Mouse (Mus musculus) G1E (cell line): ENCODE measurements around the gene Mrgprf. TPM values are rescaled to one million over a fixed set of nuclear protein-coding genes. Genes with fewer than 3 reads are reported as not detected.

Experiments
- ATAC-seq: 2 replicates; pipeline ENCODE4 v1.8.0; 2016; ENCODE audit warnings: mild to moderate bottlenecking; ENCODE audit not compliant: insufficient number of reproducible peaks, poor library complexity, low FRiP score, severe bottlenecking; ENCODE audit errors: extremely low read depth
- DNase-seq: peaks from one replicate; pipeline ENCODE4 v3.0.0; 2012; ENCODE audit warnings: low spot score
- H3K27me3 ChIP-seq: 2 replicates; pipeline ENCODE4 v1.6.1; 2012; ENCODE audit warnings: mild to moderate bottlenecking, low read length, inconsistent platforms; ENCODE audit not compliant: insufficient read depth
- H3K36me3 ChIP-seq: replicated peaks from 2 replicates; pipeline ENCODE3; 2012; ENCODE audit warnings: mild to moderate bottlenecking, inconsistent platforms
- H3K4me1 ChIP-seq: 2 replicates; pipeline ENCODE4 v1.6.1; 2012; ENCODE audit warnings: low read depth, low read length, inconsistent platforms, mixed read lengths; ENCODE audit not compliant: insufficient read depth
- H3K4me3 ChIP-seq: 2 replicates; pipeline ENCODE4 v1.5.1; 2012; ENCODE audit warnings: low read depth, mild to moderate bottlenecking, inconsistent platforms, low read length, moderate library complexity, mixed read lengths
- H3K9me3 ChIP-seq: replicated peaks from 2 replicates; pipeline ENCODE4 v1.6.1; 2012; ENCODE audit warnings: inconsistent platforms
- CTCF ChIP-seq: IDR thresholded peaks from 2 replicates; pipeline ENCODE4 v1.5.1; 2012; ENCODE audit warnings: low read depth, low read length, inconsistent platforms, mixed read lengths
- GATA1 ChIP-seq: IDR thresholded peaks from 2 replicates; pipeline ENCODE4 v1.6.1; 2012; ENCODE audit warnings: borderline replicate concordance, low read length, inconsistent platforms, mixed read lengths
- GATA2 ChIP-seq: IDR thresholded peaks from 2 replicates; pipeline ENCODE4 v1.6.1; 2012; ENCODE audit warnings: low read depth, low read length, inconsistent platforms, borderline replicate concordance
- POLR2AphosphoS5 ChIP-seq: IDR thresholded peaks from 2 replicates; pipeline ENCODE4 v1.6.1; 2012; ENCODE audit warnings: low read depth, low read length, inconsistent platforms; ENCODE audit not compliant: insufficient replicate concordance
- TAL1 ChIP-seq: conservative IDR thresholded peaks from 2 replicates; pipeline ENCODE4 v1.6.1; 2012; ENCODE audit warnings: low read depth, low read length, inconsistent platforms, mixed read lengths
- polyA plus RNA-seq: library from polyadenylated mRNA; stranded (reverse); fragments of >175 nt; gene quantifications from 2 replicates; pipeline ENCODE4 v1.2.3, GENCODE M21; 2012
- total RNA-seq, 2 experiments: library from RNA; stranded (forward) in 1 of 2; stranded (reverse) in 1 of 2; fragments of 200-1000 nt in 1 of 2; fragments of >200 nt in 1 of 2; fragmentation: Nextera tagmentation in 1 of 2; gene quantifications; 2 replicates each; pipeline ENCODE4 v1.2.3; 2014 to 2017

Mrgprf gene
- total and polyA plus RNA-seq, 3 experiments: 0.11 TPM; not detected in 2

DNA sequence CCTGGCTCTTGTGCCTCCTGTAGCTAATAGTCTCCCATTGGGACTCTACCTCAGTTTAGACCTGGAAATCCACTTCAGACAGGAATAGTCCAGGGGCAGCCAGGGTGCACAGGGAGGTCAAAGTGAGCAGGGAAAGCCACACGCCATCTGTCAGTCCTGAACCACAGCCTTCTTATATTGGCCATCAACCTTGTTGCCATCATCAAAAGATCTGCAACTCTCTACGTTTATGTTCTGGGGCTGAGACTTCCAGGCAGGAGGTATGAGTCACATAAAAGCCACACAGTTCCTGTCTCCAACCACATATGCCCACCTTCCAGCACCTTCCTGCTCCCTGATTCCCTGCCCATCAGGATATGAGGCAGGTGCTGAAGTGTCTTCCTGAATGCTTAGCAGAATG is 37.3 kb downstream of the Mrgprf start:
- ATAC-seq: no peak
- DNase-seq: no peak
- no peaks in the 10 kb centered on the region for H3K9me3 ChIP-seq
- no peaks in the 10 kb centered on the region for H3K4me1 ChIP-seq
- H3K36me3 ChIP-seq: no peaks in the 10 kb centered on the region
- H3K27me3 ChIP-seq: peaks cover 5% of the 10 kb centered on the region; the same call in 1 of the 2 replicates
- no peak overlapping the region for H3K4me3 ChIP-seq
- no peak for TF ChIP-seq TAL1
- no peak for TF ChIP-seq GATA2
- TF ChIP-seq CTCF: no peak
- no peak for TF ChIP-seq POLR2AphosphoS5

DNA sequence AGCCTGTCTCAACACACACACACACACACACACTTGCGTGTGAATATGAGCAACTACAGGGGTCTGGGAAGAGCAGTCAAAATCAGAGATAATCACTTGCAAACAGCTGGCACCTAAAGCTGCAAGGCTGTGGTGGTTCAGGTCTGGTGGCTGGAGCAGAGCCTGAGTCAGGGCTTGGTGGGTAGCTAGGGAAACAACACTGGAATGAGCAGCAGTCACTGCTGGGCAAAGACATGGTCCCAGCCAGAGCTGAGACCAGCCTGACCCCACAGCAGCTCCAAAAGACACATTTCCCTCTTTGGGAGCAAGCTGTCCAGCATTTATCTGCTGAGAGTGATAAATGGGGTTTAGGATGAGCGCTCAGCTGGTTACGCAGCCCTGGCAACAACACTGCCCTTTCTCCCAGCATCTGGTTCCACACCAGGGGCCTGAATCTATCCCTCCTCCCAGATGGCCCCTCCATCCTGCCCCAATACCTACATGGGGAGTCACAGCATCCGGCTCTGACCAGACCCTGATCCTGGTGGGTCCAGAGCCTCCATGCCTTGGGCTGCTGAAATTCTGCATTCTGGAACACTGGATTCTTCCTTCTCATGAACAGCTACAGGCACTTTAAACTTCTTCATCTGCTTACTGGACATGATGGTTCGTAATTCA is 39.7 kb downstream of the Mrgprf start:
- H3K36me3 ChIP-seq: no peaks in the 10 kb centered on the region
- no peak for TF ChIP-seq TAL1
- TF ChIP-seq POLR2AphosphoS5: no peak
- TF ChIP-seq CTCF: no peak
- TF ChIP-seq GATA2: no peak
- TF ChIP-seq GATA1: no peak
- H3K27me3 ChIP-seq: no peaks in the 10 kb centered on the region
- ATAC-seq (no peak), DNase-seq (no peak)
- H3K4me1 ChIP-seq: no peaks in the 10 kb centered on the region
- H3K4me3 ChIP-seq: no peak overlapping the region
- no peaks in the 10 kb centered on the region for H3K9me3 ChIP-seq

Other genes starting within 250 kb of the Mrgprf start
- gene 1810010D01Rik, start 92.7 kb upstream of the Mrgprf start, total RNA-seq (2014; fragmentation: Nextera tagmentation): not detected in 2 replicates
- not detected in 2 replicates for gene 1810010D01Rik, start 92.7 kb upstream of the Mrgprf start, total RNA-seq (2017)
- gene 1810010D01Rik, start 92.7 kb upstream of the Mrgprf start, polyA plus RNA-seq: not detected in 2 replicates
- 2.6 and 6.9 TPM in 2 replicates for gene Tpcn2, start 16.8 kb upstream of the Mrgprf start, total RNA-seq (2014; fragmentation: Nextera tagmentation)
- gene Tpcn2, start 16.8 kb upstream of the Mrgprf start, total RNA-seq (2017): 4.2 TPM in 2 replicates
- 2.4 and 3.0 TPM in 2 replicates for gene Tpcn2, start 16.8 kb upstream of the Mrgprf start, polyA plus RNA-seq
- not detected in 2 replicates for gene Mrgprd, start 14.0 kb downstream of the Mrgprf start, total RNA-seq (2014; fragmentation: Nextera tagmentation)
- 0.06 and 0.11 TPM in 2 replicates for gene Mrgprd, start 14.0 kb downstream of the Mrgprf start, total RNA-seq (2017)
- gene Mrgprd, start 14.0 kb downstream of the Mrgprf start, polyA plus RNA-seq: not detected in 2 replicates